Mouse (Mus musculus) heart, embryonic 12.5 days (tissue): ENCODE measurements around the gene Tuba3b. TPM values are rescaled to one million over a fixed set of nuclear protein-coding genes. Genes with fewer than 3 reads are reported as not detected.

Experiments used
- ATAC-seq: fragments of 200-750 bp; cut with Nextera tagmentation; 2 replicates; pipeline ENCODE4 v1.8.0; 2017; ENCODE audit warnings: moderate TSS enrichment, moderate library complexity; ENCODE audit not compliant: insufficient number of reproducible peaks, low FRiP score
- H3K27ac ChIP-seq: fragments of 300-500 bp; sonication (generic); 2 replicates; pipeline ENCODE4 v1.5.1; 2016; ENCODE audit warnings: mild to moderate bottlenecking, moderate library complexity; ENCODE audit not compliant: poor library complexity, severe bottlenecking
- H3K27me3 ChIP-seq: fragments of 300-500 bp; sonication (generic); replicated peaks from 2 replicates; pipeline ENCODE4 v1.6.1; 2016; ENCODE audit warnings: mild to moderate bottlenecking, moderate library complexity
- H3K36me3 ChIP-seq: fragments of 300-500 bp; sonication (generic); 2 replicates; pipeline ENCODE4 v1.6.1; 2016; ENCODE audit warnings: mild to moderate bottlenecking, moderate library complexity
- H3K4me1 ChIP-seq: fragments of 300-500 bp; sonication (generic); replicated peaks from 2 replicates; pipeline ENCODE4 v1.6.1; 2016; ENCODE audit warnings: mild to moderate bottlenecking
- H3K4me2 ChIP-seq: fragments of 300-500 bp; sonication (generic); 2 replicates; pipeline ENCODE4 v1.6.1; 2016; ENCODE audit warnings: mild to moderate bottlenecking, moderate library complexity
- H3K4me3 ChIP-seq: fragments of 300-500 bp; sonication (generic); 2 replicates; pipeline ENCODE4 v1.5.1; 2016; ENCODE audit warnings: mild to moderate bottlenecking
- H3K9ac ChIP-seq: fragments of 300-500 bp; sonication (generic); 2 replicates; pipeline ENCODE4 v1.6.1; 2016; ENCODE audit warnings: mild to moderate bottlenecking, moderate library complexity
- H3K9me3 ChIP-seq: fragments of 300-500 bp; sonication (generic); replicated peaks from 2 replicates; pipeline ENCODE4 v1.6.1; 2016; ENCODE audit warnings: mild to moderate bottlenecking, moderate library complexity
- WGBS: fragments of 180-500 bp; shearing (Covaris S2); methylation state at CpG from one replicate; pipeline ENCODE4 v1.1.7; 2016; 5-methylcytosine and 5-hydroxymethylcytosine counted together
- polyA plus RNA-seq: library from polyadenylated mRNA; unstranded; fragments of >200 nt; fragmentation: Nextera tagmentation; extraction: Ambion mirVana; gene quantifications from 2 replicates; pipeline ENCODE4 v1.2.1, GENCODE M21; 2016

Tuba3b gene
- polyA plus RNA-seq, 1 experiment from 2014 or later = not detected

DNA sequence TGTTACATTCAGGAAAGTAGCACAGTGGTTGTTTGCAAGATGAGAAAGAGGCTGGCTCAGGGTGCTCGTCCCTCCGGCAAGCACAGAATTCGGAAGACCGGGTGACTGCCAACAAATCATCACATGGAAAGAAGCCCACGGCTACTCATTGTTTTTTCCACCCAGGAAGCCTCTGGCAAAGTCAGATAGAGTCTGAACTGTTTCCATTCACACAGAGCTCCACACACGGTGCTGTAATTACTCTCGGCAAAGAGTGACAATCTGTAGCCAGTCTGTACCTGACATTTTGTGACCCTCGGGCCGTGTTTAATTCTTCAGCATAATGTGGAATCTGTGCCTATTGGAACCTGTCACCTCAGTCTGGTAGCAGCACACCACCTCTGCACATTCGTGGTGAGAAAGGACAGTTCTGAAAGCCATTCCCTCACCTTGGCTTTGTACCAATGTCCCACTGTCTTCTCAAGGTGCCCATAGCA is 54.1 kb downstream of the Tuba3b start:
- no peak overlapping the region for H3K4me2 ChIP-seq
- peaks cover 19% of the 10 kb centered on the region for H3K4me1 ChIP-seq
- H3K9ac ChIP-seq = no peak overlapping the region
- H3K36me3 ChIP-seq = no peaks in the 10 kb centered on the region
- no peak overlapping the region for H3K4me3 ChIP-seq
- WGBS = 54% methylated on average over 10 of the region's 10 CpGs
- no peak overlapping the region for H3K27ac ChIP-seq
- no peaks in the 10 kb centered on the region for H3K27me3 ChIP-seq
- 0 out of 2 replicates have a peak, but pooled peaks cover 7% of the 10 kb centered on the region for H3K9me3 ChIP-seq
- no peak for ATAC-seq

Other genes starting within 250 kb of the Tuba3b start
- 7.0 and 7.7 TPM in 2 replicates for gene Lmntd1, start 1.4 kb upstream of the Tuba3b start, polyA plus RNA-seq
- 8.8 and 10.6 TPM in 2 replicates for gene Rassf8, start 131.0 kb downstream of the Tuba3b start, polyA plus RNA-seq
- gene Bhlhe41, start 249.8 kb downstream of the Tuba3b start, polyA plus RNA-seq = 6.5 and 6.9 TPM in 2 replicates